Mouse (Mus musculus) spleen, postnatal 36 days (tissue): ENCODE measurements at regions not wholly inside any gene's neighbourhood (a gene's known extent, or its start where the extent isn't known, plus 50 kb on each side); places are given as distances from the start of the nearest gene placed in this dataset.

Source experiments
- DNase-seq, 2 experiments: peaks; one replicate each; pipeline ENCODE4 v3.0.0; 2022; ENCODE audit warnings: low spot score in 2 of 2, mixed read lengths in 1 of 2

DNA sequence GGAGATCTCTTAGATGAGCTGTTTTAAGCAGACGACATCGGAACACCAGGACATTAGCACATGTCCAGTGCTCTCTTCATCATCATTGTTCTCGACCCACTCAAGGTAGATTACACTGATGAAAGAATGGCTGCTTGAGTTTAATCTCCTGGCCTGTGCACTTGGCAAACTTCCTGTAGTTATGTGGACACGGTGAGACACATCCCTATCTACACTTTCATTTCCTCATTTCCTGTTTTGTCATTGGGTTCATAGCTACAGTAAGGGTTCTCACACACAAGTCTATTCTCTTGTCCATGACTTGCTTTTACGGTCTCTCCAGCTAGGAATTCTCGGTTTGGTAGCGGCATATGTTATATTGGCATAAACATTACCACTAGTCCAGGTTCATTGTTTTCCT, 190.5 kb downstream of the Pdgfra start:
- DNase-seq: no peak

DNA sequence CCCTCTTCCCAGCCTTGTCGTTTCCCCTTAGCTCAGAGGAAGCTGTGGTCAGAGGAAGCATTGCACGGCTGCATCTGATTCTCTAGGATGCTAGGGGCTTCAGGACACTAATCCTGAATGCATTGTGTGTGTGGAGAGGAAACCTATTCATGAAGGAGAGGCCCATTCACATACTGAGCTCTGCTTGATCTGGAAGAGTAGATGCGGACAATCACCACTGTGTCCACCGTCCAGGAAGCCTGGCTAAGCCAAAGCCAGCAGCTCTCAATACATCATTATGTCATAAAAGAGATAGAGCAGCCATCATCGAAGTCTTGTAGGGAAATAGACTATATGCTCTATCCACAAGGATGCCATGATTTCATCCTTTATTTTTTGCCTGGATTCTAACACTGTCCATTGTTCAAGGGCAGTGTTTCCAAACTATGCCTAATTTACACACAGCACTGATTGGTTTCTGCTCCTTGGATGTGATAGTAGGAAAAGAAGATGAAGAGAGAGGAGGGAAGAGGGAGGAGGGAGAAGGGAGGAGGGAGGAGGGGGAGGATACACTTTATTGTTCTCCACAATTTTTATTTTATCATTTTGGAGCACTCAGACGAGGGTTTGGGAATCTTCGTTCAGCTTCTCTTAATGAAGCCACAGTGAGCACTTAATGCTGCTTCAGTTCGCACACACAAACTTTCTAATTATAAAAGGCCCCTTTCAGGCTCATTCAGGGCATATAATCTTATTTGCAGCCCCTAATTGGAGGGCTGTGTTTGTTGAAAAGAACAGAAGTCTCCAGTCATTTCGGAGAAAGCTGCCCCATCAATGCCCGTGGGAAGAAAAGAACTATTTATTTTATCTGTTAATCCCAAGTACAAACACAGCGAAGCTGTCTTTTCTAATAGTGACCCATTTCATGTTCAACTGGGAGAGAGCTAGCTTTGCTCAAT, 195.0 kb downstream of the Pdgfra start:
- DNase-seq: no peak

DNA sequence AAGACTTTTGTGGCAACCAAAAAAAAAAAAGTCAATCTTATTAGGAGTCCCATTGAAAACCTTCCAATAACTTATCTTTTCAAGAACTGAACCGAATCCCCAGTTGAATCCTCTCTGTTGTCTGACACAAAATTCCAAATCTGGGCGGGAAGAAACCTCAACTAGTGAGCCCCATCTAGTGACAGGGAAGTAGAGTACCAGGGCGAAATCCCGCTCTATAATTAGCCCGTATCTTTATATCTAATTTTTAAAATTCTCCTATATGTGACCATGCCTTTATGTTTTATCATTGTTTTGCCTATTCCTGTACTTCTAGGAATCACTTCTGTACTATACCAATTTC, 195.7 kb downstream of the Pdgfra start:
- no peak for DNase-seq

DNA sequence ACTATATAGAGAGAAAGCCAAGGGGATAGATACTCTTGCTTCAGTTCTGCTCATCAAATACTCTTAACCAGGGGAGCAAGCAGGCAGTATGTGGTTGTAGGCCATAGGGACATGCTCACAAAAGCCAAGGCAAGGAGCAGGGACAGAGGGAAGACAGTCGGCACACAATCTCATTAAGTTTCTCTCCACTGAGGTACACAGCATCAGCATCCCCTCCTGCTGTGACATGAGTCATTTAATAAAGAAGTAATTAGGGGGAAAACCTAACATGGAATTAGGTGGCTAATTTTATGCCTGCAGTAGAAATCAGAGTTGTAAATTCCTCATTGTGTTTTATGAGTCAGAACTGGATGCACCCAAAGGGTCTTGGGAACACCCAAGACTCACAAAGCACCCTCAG, 203.2 kb downstream of the Pdgfra start:
- no peak for DNase-seq

DNA sequence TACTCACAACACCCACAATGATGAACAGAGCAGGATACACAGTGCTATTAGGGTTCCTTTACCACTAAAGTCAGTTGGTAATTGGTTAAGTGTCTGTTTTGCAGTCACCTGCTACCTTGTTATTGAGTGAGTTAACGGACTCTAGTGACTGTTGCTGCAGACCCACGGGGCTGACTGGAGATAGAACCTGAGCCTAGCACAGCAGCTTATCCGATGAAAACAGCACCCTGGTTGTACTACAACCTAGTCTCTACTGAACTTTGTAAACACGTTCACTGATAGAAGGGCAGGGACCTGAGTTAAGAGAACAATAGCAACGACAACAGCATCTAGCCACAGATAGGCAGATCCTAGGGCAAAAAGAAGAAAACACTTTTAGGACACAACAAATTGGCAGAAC, 206.8 kb downstream of the Pdgfra start:
- no peak for DNase-seq

DNA sequence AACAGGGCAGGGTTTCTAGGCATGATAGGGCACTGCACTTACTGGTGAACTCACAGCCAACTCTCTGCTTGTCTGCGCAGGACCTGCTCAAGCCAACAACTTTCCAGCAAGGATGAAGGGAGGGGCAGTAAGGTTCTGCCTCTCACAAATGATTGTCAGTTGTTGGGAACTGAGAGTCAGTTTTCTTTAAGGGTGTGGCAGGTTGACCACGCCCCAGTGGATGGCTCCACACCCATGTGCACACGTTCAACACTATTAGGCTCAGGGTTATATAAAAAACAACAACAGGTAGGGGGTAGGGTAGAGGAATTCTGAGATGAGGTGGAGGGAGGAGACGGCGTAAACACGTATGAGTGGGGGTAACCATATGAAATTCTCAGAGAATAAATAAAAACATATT, 210.9 kb upstream of the Kit start:
- DNase-seq: no peak

DNA sequence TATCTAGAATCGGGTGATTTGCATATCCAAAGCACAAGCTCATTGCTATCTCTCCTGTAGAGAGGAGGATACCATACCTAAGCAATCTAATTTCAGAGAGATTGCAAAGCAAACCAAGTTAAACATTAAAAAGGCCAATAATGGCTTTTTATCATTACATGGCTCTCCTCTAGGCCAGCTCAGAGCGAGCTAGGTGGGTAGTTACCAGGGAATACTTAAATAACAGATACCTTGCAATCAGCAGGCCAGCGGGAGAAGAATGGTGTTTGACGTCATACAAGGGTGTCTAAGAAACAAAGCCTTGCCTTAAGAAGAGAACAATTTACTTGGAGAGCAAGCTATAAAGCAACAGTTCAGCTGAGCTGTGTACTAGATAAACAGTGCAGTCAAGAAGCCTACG, 207.4 kb upstream of the Kit start:
- DNase-seq: no peak

DNA sequence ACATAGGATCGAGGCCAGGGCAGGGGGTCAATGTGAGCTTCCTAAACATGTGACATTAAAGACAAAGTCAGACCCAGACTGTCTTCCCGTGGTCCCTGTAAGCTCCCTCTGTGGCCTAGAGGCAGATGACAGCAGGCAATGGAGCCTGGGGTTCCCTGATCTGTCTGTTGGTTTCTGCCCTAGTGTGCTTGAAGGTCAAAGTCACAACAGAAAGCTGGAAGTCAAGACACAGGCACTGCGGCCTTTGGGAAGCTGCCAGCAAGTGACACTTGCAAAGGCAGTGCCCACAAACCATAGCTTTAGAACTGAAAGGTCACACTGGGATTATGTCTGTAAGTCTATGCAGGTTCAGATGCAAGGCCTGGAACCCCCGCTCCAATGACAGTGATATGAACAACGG, 206.0 kb upstream of the Kit start:
- no peak for DNase-seq

DNA sequence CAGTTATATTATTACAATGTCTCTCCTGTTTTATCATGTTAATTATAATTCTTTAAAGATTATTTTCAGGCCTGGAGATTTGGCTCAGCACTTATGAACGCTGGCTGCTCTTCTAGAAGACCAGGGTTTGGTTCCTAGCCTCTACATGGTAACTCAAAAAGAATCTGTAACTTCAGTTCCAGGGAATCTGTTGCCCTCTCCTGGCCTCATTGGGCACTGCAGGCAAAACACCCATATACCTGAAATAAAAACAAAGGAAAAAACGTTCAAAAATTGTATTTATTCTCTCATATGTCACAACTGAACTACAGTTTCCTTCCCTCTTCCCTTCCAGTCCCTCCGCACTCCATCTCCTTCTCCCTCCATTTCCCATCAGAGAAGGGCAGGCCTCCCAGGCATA, 201.9 kb upstream of the Kit start:
- no peak for DNase-seq

DNA sequence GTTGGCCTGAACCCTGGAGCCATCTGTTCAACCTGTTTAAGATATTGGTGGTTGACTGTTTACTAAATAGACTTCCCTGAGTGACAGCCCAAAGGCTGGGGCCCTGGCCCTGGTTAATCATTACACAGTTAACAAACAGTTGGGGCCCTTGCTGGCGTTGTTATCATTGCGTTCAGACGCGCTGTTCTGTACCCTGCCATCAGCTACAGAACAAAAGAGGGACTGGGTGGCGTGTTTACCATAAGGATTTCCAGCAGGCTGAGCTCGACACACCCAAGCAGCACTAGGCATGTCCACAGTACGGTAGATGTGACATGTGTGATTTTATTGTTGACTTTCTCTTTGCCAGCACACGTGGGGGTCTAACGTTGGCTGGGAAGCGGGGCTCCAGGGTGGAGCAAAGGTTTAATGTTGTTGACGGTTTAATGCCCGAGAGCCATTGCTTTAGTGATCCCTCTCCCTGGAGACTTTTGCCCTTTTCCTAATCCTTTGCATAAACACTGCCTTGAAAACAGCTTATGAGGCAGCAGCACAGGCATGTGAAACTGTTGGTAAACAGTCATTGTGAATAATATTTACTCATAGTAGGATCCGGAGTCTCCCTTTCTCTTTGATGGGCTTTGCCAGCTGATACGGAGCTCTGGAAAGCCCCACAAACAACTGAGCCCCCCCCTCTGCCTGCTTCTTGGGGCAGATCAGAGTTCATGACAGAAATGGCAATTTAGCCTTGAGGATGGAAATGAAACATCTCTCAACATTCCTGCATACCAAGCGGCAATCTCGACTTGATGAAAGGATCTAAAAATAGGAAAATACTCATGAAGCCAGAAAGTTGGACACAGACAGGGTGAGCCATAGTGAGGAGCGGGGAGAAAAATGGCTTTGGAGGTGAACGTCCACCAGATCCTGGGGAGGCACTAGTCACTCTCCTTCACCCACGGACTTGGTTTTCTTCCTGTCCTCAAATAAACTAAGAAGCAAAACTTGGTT, 197.1 kb upstream of the Kit start:
- DNase-seq: no peak

DNA sequence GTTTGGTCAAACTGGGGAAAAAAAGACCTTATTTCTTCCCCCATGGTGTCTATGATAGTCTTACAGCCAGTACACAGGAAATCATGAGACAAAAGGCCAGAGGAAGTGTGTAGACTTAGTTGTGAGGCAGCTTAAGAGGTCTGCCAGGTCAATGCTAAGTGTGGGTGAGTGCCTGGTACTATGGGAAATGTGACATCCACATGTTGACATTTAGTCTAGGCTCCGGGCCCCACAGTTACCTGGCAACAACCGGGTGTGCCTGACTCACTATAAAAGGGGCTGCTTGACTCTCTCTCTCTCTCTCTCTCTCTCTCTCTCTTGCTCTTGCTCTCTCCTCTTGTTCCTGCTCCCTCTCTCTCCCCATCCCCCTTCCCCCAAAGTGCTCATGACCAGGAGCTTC, 196.1 kb upstream of the Kit start:
- DNase-seq: no peak

DNA sequence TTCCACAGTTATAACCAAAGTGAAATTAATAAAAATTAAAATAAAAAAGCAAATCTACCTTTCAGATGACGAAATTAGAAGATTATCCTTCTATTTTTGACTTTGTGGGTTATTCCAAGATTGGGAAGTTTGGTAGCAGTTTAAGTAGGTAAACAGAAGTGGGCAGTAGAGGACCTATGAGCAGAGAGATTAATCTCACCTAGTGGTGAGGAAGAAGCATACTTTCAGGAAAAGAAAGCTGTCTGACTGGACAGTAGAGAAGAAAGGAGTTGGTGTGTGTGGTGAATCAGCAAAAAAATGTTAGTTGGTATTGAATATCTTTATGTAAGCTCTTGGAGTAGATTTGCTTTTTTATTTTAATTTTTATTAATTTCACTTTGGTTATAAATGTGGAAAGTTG, 194.4 kb upstream of the Kit start:
- no peak for DNase-seq

DNA sequence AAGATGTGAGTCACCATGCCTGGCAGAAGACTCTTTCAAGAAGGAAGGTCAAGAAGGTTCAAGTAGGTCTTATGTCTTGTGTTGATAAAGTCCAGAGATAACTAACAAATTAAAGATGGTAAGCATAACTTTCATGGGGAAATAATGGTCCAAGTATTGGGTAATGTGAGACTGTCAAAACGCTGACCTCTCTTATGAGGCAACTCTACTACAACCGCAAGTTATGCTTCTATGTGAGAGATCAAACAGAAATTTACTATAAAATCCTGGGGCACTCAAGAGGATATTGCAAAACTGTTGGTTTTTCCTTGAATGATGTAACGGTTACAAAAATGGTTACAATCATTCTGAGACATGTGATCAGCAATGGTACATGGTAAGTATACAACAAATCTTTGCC, 192.6 kb upstream of the Kit start:
- DNase-seq: no peak

DNA sequence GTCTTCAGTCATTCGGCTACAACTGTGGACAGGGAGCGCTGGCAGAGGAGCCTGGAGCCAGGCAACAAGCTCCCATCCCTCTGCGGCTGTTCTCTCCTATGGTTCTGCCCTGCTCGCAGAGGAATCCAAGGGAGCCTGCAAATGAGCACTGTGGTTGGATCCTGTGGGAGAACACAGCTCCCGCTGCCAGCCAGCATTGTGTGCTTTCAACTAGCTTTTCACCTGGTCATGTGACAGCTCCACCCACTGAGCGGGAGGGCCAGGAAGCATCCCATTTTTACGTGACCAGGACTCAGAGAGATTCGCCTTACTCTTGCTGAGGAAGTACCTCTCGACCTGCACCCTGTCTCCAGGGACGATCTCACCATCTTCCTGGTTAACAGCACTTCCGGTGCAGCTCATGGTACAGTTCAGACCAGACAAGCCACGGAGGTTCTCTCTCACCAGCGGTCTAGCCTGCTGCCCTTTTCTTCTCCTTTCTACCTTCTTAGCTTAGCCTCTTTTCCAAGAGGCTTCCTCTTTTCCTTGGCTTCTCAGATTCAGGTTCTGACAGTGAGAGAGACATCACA, 186.7 kb upstream of the Kit start:
- DNase-seq: no peak

DNA sequence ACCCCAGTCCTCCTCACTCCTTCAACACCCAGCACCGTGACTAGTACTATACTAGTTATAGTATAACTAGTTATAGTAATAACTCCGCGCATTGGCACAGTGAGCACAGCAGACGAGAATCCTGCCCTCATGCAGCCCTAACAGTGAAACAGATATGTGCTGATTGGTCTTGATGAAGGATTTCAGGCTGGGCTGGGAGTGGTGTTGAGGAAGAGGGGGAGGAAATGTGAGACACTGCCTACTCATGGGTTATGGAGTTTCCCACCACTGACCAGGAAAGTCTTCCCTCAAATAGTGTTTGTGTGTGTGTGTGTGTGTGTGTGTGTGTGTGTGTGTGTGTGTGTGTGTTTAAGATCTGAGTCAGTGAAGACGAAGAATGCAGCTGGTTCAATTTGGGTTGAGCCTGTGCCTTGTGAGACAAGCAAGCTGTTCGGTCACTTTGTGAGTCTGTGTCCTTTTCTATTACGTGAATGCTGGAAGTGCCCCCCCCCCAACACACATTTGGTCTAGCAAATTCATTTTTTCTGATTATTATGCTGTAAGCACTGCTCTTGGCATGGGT, 185.9 kb upstream of the Kit start:
- DNase-seq: no peak

DNA sequence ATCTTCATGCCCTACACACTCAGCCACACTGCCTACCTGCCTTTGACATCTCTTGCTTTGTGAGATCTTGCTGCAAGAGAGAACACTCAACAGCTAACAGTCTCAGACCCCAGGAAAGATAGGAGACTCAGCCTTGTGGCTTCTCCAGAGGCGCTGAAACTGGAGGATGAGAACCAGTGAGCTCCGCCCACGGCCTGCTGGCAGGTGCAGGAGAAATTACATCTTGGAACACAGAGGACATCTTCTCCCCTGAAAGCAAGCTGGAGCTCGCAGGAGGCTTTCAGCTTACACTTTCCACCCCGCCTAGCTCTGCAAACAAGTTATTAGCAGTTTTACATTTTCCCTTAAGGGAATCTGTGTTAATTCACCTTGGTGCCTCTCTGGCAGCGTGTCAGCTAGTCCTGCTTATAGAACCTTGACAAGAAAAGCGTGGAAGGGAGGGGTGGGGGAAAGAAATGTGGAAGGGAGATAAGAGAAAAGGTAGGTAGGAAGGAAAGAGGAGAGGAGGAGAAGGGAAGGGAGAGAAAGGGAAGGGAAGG, 185.2 kb upstream of the Kit start:
- DNase-seq: no peak

DNA sequence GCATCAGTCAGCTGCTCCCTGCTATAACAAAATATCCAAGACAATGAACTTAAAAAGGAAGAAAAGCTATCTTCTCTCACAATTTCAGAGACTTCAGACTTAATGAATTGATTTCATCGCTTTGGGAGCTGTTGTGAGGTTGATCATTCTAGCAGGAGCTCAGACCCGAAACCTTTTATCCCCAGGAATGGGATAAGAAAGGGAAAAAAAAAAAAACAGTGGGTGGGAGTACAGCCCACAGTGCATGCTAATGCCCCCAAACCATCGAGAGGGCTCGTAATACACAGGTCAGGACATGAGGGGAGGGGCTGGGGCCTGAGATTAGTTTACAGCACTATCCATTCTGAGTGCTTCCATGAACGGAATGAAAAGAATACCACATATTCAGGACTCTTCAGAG, 175.9 kb upstream of the Kit start:
- no peak for DNase-seq

DNA sequence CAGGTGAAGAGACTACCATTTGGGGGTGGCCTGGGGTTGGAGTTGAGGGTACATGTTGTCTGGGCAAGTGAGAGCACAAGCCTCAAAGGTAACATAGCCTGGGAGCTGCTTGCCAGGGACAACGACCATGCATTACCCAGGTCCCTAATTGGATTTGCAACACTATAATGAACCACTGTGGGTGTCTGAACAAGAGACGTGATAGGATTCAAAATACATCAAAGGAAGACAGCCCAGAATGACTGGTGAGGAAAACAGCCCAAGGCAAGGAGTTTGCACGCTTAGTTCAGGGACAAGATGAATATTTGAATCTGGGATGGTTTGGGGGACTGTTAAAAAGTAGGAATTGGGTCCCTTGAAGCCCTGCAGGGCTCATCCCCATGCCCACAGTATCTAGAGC, 173.0 kb upstream of the Kit start:
- DNase-seq: no peak

DNA sequence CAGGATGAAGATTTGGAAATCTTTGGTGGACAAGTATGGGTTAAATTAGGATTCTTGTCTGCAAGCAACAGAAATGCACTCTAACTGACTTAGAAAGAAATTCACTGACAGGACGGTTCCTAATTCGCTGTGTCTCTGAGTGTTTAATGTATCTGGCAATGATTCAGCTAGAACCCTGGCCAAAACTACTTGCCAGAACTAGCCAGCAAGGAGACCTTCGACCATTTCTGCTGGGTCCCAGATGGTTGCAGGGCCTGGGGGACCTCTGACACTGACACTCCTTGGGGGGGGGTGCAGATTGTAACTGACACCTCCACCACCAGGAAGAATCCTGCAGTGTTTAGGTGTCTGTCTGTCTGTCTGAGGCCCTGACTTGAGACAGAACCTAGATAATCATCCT, 172.1 kb upstream of the Kit start:
- DNase-seq: no peak

DNA sequence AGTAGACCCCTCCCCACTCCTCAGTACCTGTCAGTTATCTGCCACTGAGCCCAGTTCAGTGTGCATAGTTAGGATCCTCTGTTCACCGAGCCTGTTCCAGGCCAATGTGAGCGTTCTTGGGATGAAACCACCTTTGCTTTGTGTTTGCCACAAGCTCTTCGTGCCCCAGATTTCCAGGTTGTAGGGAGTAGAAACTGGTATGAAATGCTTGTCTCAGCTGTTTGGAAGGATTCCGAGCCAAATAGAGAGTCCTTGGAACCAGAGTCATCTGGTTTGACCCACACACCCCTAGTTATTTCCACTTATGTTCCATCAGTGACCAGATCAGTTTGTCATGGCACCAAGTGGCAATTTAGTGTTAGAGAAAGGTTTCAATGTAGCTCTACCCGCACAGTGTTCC, 171.2 kb upstream of the Kit start:
- DNase-seq: no peak

DNA sequence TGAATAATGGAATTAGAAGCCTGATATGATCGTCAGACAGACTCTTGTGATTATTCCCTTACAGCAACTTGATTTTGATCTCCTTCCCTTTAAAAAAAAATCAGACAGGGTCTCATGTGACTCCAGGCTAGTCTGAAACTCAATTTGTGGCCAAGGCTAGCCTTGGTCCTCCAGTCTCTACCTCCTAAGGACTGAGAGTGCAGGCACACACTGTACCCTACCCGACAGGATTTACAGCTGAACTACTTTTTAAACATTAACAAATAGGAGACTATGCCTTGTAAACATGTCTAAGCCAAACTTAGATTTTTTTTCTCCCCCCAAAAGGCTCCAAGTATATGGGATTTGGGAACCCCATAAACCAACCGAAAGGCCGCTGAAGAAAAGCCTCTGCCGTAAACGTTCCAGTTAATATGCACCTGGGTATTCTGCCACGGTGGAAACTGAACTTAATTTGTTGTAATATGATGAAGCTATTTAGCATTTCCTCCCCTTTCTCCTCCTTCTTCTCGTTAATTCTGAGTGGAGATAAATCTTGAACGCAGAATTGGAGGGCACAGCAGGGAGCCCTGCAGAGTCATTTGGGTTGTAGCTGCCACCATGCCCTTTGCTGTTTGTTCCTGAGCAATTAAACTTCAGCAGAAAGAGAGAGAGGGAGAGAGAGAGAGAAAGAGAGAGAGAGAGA, 170.0 kb upstream of the Kit start:
- no peak for DNase-seq
